Mouse (Mus musculus): ENCODE measurements around the gene Irs3. TPM values are rescaled to one million over a fixed set of nuclear protein-coding genes. Genes with fewer than 3 reads are reported as not detected.

The Irs3 gene
- total and polyA plus RNA-seq, 2 experiments from 2014 or later = 0.36 to 1.4 TPM

DNA sequence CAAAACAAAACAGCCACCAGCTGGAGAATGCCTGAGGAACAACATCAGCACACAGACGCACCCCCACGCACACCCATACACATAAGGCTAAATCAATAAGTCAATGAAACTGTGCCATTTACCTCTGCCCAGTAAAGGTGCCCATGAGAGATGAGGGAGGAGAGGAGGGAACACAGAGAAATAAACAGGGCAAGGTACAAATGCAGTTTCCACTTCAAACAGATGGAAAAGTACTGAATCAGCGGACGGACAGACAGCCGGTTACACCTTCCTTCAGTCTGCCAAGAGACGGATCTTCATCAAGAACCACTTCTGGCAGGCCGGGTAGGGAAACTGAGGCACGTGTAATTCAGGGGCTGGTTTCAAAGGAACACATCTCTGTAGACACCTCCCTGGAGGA is 29.3 kb upstream of the Irs3 start:
- 95% methylated on average over 8 of the region's 8 CpGs for WGBS
- H3K36me3 ChIP-seq (ENCODE audit: insufficient read depth, low read length) = no peaks in the 10 kb centered on the region
- no peaks in the 10 kb centered on the region for H3K27me3 ChIP-seq (ENCODE audit: insufficient read depth, low read length)
- no peak overlapping the region for H3K27ac ChIP-seq
- TF ChIP-seq CTCF (IDR thresholded peaks at IDR 0.05; ENCODE audit: low read depth) = no peak
- H3K9me3 ChIP-seq (ENCODE audit: low read length) = no peaks in the 10 kb centered on the region
- no peak for DNase-seq (ENCODE audit: low spot score)
- no peak for ATAC-seq
- no peaks in the 10 kb centered on the region for H3K4me1 ChIP-seq (ENCODE audit: insufficient read depth, low read length)
- no peak overlapping the region for H3K4me3 ChIP-seq (ENCODE audit: low read length)
- no peak overlapping the region for H3K4me2 ChIP-seq (ENCODE audit: low read depth, low read length)
- H3K9ac ChIP-seq (replicated peaks; ENCODE audit: low read length) = no peak overlapping the region

DNA sequence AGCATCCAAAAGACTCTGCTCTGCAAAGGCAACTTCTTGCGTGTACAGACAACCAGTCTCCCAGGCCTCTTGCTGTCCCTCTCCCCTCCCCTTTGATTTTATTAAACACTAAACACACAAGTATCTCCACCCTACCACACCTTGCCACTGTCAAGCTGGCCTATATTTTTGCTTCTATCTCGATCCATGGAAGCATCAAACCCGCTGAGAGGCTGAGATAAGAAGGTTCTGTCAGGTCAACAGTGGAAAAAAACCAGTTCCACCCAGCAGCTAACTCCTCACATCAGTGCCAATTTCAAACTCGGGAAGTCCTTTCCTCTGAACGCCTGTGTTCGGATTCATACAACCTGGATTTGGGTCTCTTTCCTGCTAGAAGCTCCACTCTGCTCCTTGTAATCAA is 27.5 kb upstream of the Irs3 start:
- no peaks in the 10 kb centered on the region for H3K36me3 ChIP-seq (ENCODE audit: insufficient read depth, low read length)
- WGBS = 90% methylated on average over 6 of the region's 6 CpGs
- DNase-seq (ENCODE audit: low spot score) (no peak), ATAC-seq (no peak)
- H3K27me3 ChIP-seq (ENCODE audit: insufficient read depth, low read length) = no peaks in the 10 kb centered on the region
- TF ChIP-seq CTCF (IDR thresholded peaks at IDR 0.05; ENCODE audit: low read depth) = no peak
- H3K4me2 ChIP-seq (ENCODE audit: low read depth, low read length) = no peak overlapping the region
- H3K9me3 ChIP-seq (ENCODE audit: low read length) = no peaks in the 10 kb centered on the region
- no peak overlapping the region for H3K27ac ChIP-seq
- no peak overlapping the region for H3K4me3 ChIP-seq (ENCODE audit: low read length)
- no peak overlapping the region for H3K9ac ChIP-seq (replicated peaks; ENCODE audit: low read length)
- no peaks in the 10 kb centered on the region for H3K4me1 ChIP-seq (ENCODE audit: insufficient read depth, low read length)

DNA sequence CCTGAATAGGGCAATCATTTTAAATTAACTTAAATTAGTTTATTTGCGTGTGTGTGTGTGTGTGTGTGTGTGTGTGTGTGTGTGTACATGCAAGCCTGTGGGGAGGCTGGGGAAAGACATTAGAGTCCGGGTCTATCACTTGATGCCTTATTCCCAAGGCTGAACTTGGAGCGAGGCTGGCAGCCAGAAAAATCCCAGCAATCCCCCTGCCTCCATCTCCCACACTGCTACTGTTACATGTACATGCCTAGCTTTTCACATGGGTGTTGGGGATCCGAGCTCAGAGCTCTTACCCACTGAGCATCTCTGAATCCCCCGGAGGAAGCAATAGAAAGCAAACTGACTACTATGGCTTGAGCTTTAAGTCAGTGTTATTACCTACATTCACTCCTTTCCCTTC is 26.8 kb upstream of the Irs3 start:
- Histone ChIP-seq H3K4me2 (ENCODE audit: low read depth, low read length) (no peak overlapping the region), H3K9me3 (ENCODE audit: low read length) (no peaks in the 10 kb centered on the region), H3K36me3 (ENCODE audit: insufficient read depth, low read length) (no peaks in the 10 kb centered on the region), H3K27ac (peak overlapping the region; percentile 36; the same call in 1 of the 2 replicates), H3K4me3 (ENCODE audit: low read length) (no peak overlapping the region), H3K27me3 (ENCODE audit: insufficient read depth, low read length) (no peaks in the 10 kb centered on the region), H3K4me1 (ENCODE audit: insufficient read depth, low read length) (no peaks in the 10 kb centered on the region), H3K9ac (replicated peaks; ENCODE audit: low read length) (no peak overlapping the region)
- DNase-seq (ENCODE audit: low spot score) (no peak), ATAC-seq (no peak)
- no peak for TF ChIP-seq CTCF (IDR thresholded peaks at IDR 0.05; ENCODE audit: low read depth)
- 82% methylated on average over 5 of the region's 5 CpGs for WGBS

DNA sequence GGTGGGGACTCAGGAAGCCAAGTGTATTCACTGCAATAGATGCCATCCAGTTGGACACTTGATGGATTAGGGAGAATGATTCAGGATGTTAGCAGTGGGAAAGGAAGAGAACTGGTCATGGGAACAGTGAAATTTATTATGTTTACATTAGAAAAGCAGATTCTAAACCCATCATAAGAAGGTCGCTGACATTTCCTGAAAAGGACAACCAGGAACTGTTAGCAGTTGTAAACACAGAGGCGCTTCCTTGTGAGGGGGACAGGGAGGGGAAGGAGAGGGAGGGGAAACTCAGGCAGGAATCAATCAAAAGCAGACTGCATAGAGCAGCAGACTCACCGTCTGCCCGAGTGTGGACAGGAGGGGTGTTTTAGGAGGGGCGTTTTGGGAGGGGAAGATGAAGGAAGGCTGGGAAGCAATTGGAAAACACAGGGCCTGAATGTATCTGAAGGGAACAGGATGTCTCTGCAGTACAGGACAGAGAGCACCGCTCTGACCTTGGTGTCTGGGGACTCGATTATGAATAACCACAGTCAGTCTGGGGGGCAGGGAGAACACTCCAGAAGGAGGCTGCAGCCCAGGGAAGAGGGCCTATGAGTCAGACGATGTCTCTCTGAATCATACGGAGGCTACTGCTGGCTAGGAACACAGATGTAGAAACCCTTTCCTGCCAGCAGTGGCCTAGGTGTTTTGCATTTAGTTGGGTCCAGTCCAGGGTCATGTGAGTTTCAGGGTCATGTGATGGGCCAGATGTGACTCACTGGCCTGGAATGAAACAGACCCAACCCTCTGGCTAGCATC is 26.1 kb upstream of the Irs3 start:
- Histone ChIP-seq H3K27ac (peak overlapping the region; percentile 36; the same call in 1 of the 2 replicates), H3K4me2 (ENCODE audit: low read depth, low read length) (no peak overlapping the region), H3K36me3 (ENCODE audit: insufficient read depth, low read length) (peaks cover 4% of the 10 kb centered on the region; the same call in 1 of the 2 replicates), H3K9me3 (ENCODE audit: low read length) (no peaks in the 10 kb centered on the region), H3K27me3 (ENCODE audit: insufficient read depth, low read length) (no peaks in the 10 kb centered on the region), H3K9ac (replicated peaks; ENCODE audit: low read length) (no peak overlapping the region), H3K4me1 (ENCODE audit: insufficient read depth, low read length) (no peaks in the 10 kb centered on the region), H3K4me3 (ENCODE audit: low read length) (no peak overlapping the region)
- ATAC-seq = peak; percentile 49; the same call in 1 of the 2 replicates
- WGBS = 34% methylated on average over 9 of the region's 9 CpGs
- peak; percentile 14 for DNase-seq (ENCODE audit: low spot score)
- TF ChIP-seq CTCF (IDR thresholded peaks at IDR 0.05; ENCODE audit: low read depth) = no peak

DNA sequence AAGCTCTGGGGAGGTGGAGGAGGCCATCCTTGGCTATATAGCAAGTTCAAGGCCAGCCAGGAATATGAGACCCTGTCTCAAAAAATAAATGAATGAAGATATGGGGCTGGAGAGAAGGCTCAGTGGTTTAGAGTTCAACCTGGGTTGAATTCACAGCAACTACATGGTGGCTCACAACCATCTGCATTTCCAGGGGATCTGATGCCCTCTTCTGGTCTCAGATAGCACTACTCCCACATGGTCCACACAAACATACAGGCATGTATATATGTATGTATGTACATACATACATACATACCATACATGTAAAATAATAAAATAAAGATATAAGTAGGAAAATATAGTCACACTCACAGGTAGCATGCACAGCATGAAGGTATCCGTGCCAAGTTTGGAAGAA is 24.7 kb upstream of the Irs3 start:
- Histone ChIP-seq H3K9me3 (ENCODE audit: low read length) (no peaks in the 10 kb centered on the region), H3K4me2 (ENCODE audit: low read depth, low read length) (no peak overlapping the region), H3K27me3 (ENCODE audit: insufficient read depth, low read length) (no peaks in the 10 kb centered on the region), H3K27ac (no peak overlapping the region), H3K36me3 (ENCODE audit: insufficient read depth, low read length) (peaks cover 6% of the 10 kb centered on the region; the same call in 1 of the 2 replicates), H3K4me3 (ENCODE audit: low read length) (no peak overlapping the region), H3K9ac (replicated peaks; ENCODE audit: low read length) (no peak overlapping the region), H3K4me1 (ENCODE audit: insufficient read depth, low read length) (no peaks in the 10 kb centered on the region)
- 90% methylated on average over 1 of the region's 1 CpGs for WGBS
- ATAC-seq (no peak), DNase-seq (ENCODE audit: low spot score) (peak; percentile 25)
- TF ChIP-seq CTCF (IDR thresholded peaks at IDR 0.05; ENCODE audit: low read depth) = peak; percentile 64

DNA sequence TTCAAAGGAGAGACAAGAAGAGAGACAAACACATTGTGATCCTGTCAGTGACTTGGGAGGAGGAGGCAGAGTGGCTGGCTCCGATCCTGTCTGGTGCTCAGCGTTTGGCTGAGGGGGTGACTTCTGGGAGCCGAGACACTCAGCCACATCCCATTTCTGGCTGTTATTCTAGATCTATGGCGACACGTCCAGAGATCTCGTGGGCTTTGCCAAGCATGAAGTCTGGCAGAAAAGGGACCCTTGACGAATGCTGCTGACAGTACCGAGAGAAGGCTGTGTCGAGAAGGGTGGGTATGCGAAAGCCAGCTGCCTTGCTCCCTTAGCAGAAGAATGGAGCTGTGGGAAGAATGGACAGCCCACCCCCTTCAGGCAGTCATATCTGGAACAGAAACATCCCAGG is 23.5 kb upstream of the Irs3 start:
- peak; percentile 83 for ATAC-seq
- no peak overlapping the region for H3K4me2 ChIP-seq (ENCODE audit: low read depth, low read length)
- H3K36me3 ChIP-seq (ENCODE audit: insufficient read depth, low read length) = peaks cover 15% of the 10 kb centered on the region; the same call in 1 of the 2 replicates
- DNase-seq (ENCODE audit: low spot score) = peak; percentile 68
- H3K9me3 ChIP-seq (ENCODE audit: low read length) = no peaks in the 10 kb centered on the region
- no peaks in the 10 kb centered on the region for H3K27me3 ChIP-seq (ENCODE audit: insufficient read depth, low read length)
- H3K9ac ChIP-seq (replicated peaks; ENCODE audit: low read length) = no peak overlapping the region
- no peak overlapping the region for H3K4me3 ChIP-seq (ENCODE audit: low read length)
- H3K4me1 ChIP-seq (ENCODE audit: insufficient read depth, low read length) = no peaks in the 10 kb centered on the region
- 38% methylated on average over 10 of the region's 10 CpGs for WGBS
- peak overlapping the region; percentile 38; the same call in 1 of the 2 replicates for H3K27ac ChIP-seq
- no peak for TF ChIP-seq CTCF (IDR thresholded peaks at IDR 0.05; ENCODE audit: low read depth)

DNA sequence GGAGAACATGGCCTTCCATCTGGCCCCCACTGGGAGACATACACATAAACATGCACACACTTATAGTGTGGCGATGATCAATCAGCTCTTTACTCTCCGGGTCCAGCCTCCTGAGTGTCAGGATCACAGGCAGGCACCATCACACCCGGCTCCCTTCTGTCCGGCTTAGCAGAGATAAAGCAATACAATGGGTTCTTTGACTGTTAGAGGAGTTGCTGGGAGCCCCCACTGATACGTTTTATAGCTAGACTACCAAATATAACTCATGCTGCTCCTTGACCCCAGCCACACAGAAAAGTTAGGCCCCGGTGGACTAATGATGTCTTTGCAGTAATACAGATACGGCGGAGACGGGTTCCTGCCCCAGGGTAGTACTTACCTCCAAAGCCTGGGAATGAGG is 17.5 kb upstream of the Irs3 start:
- DNase-seq (ENCODE audit: low spot score) = no peak
- Histone ChIP-seq H3K36me3 (ENCODE audit: insufficient read depth, low read length) (peaks cover 38% of the 10 kb centered on the region), H3K27ac (no peak overlapping the region)

More for the DNA sequence above, 17.5 kb upstream of the Irs3 start:
- Histone ChIP-seq H3K4me3 (ENCODE audit: low read length) (no peak overlapping the region), H3K9ac (replicated peaks; ENCODE audit: low read length) (no peak overlapping the region), H3K4me2 (ENCODE audit: low read depth, low read length) (no peak overlapping the region), H3K9me3 (ENCODE audit: low read length) (no peaks in the 10 kb centered on the region), H3K4me1 (ENCODE audit: insufficient read depth, low read length) (no peaks in the 10 kb centered on the region), H3K27me3 (ENCODE audit: insufficient read depth, low read length) (no peaks in the 10 kb centered on the region)
- TF ChIP-seq CTCF (IDR thresholded peaks at IDR 0.05; ENCODE audit: low read depth) = no peak
- 71% methylated on average over 9 of the region's 9 CpGs for WGBS
- no peak for ATAC-seq

Measured in hindbrain, postnatal 0 days (tissue).